Mouse (Mus musculus) neural tube, embryonic 10.5 days (tissue): ENCODE measurements around the gene Kdm4c.
A peak's percentile ranks its signal among the peaks of the same experiment; 100 is the strongest.
"Not testable (repeated sequence)": the region's sequence is repeated elsewhere in the genome, so short reads cannot be mapped to it uniquely, and the experiment has no call there.

Experiments
- DNase-seq: peaks from one replicate; pipeline ENCODE4 v3.0.0-alpha.2; 2017; ENCODE audit warnings: low spot score; ENCODE audit errors: extremely low spot score

Kdm4c gene

DNA sequence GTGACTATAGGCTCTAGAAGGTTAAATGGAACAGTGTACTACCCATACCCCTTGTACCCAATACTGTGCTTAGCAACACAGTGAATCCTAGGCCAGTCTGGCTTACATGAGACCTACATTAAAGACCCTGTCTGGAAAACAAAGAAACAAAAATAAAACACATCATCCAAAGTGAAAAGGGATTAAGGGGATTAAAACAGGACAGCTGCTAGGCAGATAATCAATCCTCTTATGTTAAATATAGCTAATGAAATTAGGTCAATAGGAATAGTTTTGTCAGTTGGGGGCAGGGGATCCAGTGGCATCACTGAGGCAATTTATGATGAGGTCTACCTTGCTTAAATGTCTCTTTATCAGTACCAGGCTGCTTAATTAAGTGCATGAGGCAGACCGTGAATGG lies at the start of gene Kdm4c:
TSS of gene Kdm4c (plus strand) at position 322 of the 400 bp plus-strand sequence.
- DNase-seq = no peak

GRCm38 (mm10) chr4:74201281-74201811 lies 41.0 kb upstream of the Kdm4c start:
- DNase-seq = no peak

- not testable (repeated sequence) for DNase-seq
These were observed 20.5 kb upstream of the Kdm4c start for GRCm38 (mm10) chr4:74221780-74222179.

DNA sequence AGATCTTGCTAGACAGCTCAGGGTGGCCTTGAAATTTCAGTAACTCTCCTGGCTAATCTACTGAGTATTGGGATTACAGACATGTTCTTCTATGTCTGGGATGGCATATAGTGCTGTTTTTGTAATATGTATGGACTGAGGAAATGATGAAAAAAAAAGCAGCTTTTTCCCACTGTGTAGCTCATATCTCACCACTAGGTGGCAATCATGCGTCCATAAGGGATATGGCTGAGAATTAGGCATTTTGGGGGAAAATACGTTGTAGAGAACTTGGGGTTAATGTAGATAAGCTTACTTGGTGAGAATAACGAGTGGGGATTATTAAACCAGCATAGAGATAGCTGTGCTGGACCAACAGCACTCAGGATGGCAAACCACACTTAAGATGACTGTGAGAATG lies 19.9 kb upstream of the Kdm4c start:
- DNase-seq = no peak

DNA sequence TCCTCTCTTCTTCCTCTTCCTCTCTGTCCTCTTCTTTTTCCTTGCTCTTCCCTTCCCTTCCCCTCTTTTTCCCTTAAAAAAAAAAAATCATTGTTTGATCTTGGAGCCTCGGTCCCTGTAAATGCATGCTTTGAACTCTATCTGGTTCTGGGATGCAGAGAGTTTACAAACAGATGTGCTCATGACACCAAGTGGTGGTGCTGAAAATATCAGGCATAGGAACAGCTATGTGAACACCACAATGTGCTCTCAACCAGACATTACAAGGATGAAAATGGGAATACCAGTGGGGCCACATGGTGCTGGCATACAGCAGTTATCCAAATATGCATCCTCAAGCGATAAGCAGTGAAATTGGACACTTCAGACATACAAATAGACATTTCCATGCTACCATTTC lies 18.1 kb upstream of the Kdm4c start:
- no peak for DNase-seq

- no peak for DNase-seq
These were observed 11.3 kb upstream of the Kdm4c start for GRCm38 (mm10) chr4:74230994-74231393.

- DNase-seq = peak; percentile 47
These were observed 10.9 kb upstream of the Kdm4c start for GRCm38 (mm10) chr4:74231405-74231804.

GRCm38 (mm10) chr4:74233534-74233933 lies 8.8 kb upstream of the Kdm4c start:
- no peak for DNase-seq

- peak; percentile 94 for DNase-seq
These were observed 9.3 kb downstream of the Kdm4c start for GRCm38 (mm10) chr4:74251348-74252244.

GRCm38 (mm10) chr4:74252245-74253105 lies 10.2 kb downstream of the Kdm4c start:
- DNase-seq = no peak

DNA sequence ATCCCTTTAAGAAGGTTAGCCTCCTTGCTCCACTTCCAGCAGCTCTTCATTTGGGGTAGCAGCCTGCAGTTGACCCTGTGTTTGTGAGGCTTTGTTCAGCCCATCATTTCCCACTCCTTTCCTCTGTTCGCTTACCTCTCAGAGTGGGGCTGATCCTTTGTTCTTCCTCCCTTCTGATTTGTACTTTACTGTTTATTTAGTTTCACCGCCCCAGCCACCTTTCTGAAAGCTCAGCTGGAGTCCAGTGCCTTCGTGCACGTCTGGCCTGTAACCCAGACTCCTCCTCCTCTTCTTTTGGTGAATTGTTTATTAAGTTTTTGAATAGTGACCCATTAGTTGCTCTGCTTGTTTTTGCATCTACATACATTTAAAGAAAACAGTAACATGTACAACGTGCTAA lies 15.6 kb downstream of the Kdm4c start:
- DNase-seq = no peak

GRCm38 (mm10) chr4:74258538-74258937 lies 16.2 kb downstream of the Kdm4c start:
- no peak for DNase-seq

- DNase-seq = no peak
These were observed 17.0 kb downstream of the Kdm4c start for GRCm38 (mm10) chr4:74259331-74259730.

DNA sequence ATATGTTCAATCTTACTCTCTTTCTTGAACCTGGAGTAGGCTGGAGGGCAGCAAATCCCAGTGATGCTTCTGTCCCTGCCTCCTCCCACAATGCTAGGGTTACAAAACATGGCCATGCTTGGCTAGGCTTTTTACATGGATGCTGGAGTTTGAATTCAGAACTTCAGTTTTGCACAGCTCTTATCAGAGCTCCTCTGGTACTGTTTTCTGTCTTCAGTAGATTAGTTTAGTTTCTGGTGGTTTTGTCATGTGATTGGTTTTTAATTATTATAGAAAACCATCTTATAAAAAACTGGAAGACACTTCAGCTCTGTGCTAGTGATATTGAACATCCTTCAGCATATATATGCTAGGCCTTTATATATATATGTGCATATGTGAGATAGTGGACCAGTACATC lies 19.6 kb downstream of the Kdm4c start:
- no peak for DNase-seq

- DNase-seq = no peak
These were observed 22.2 kb downstream of the Kdm4c start for GRCm38 (mm10) chr4:74264428-74264955.

- no peak for DNase-seq
These were observed 28.9 kb downstream of the Kdm4c start for GRCm38 (mm10) chr4:74271180-74271579.

DNA sequence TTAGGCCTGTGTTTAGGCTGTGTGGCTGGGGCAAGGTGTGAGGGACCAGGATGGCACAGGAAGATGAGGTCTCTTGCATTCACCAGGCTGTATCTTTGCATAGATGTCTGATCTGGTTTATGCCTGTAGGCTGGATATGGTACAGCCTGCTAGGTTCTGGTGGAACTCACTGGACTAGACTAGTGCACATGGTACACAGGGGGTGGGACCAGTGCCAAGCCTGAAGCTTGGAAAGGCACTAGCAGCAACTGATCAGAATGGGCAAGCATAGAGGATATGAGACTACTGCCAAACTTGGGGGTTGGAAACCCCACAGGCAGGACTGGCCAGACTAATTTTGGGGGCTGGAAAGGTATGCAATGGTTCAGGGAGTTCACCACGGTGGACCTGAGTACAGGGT lies 35.2 kb downstream of the Kdm4c start:
- DNase-seq = no peak

GRCm38 (mm10) chr4:74280170-74280569 lies 37.9 kb downstream of the Kdm4c start:
- no peak for DNase-seq

- DNase-seq = no peak
These were observed 45.6 kb downstream of the Kdm4c start for GRCm38 (mm10) chr4:74287851-74288250.

- no peak for DNase-seq
These were observed 52.4 kb downstream of the Kdm4c start for GRCm38 (mm10) chr4:74294726-74295125.

GRCm38 (mm10) chr4:74305315-74306105 lies 63.2 kb downstream of the Kdm4c start:
- no peak for DNase-seq
